Mouse (Mus musculus): Measurements from ENCODE around the gene Abr. TPM values are rescaled to one million over a fixed set of nuclear protein-coding genes. Genes with fewer than 3 reads are reported as not detected.

Gene Abr
- polyA plus RNA-seq, 1 experiment = 161 TPM

DNA sequence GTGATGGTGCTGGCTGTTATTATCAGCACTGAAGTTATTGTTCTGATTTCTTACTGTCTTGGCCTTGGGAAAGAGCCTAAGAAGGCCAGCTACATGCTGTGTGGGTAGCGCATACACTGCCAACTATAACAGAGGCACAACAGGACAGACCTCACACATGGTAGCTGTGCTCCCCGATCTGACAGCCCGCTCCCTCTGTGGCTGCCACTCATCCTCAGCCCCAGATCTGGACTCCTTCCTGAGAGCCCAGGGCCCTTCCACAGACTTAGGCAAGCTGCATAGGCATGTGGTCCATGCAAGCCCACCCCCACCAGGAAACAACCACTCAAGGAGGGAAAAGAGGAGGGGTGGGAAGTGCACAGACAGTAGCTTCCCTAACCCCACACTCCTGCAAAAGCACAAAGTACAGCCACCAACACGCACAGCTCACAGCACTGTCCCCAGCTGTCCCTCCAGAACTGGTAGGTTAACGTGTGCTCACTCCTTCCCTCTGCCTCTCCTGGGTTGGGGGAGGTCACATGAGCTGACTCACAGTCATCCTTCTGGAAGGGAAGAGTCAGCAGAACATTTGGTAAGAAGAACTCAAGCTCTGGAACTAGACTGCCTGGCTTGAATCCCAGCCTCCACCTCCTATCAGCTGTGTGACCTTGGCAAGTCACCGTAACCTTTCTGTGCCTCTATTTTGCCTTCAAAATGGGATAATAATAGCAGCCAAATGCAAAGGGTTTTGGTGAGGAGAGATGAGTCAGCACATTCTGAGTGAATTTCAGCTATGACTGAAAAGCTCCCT lies 92.6 kb downstream of the Abr start:
- 66% methylated on average over 6 of the region's 6 CpGs for WGBS
- Histone ChIP-seq H3K36me3 (ENCODE audit: control insufficient read depth, insufficient read depth, low read length) (no peaks in the 10 kb centered on the region), H3K4me1 (ENCODE audit: control insufficient read depth, insufficient read depth, insufficient read length, low read length) (peaks cover 1% of the 10 kb centered on the region; the same call in 1 of the 2 replicates), H3K27ac (ENCODE audit: insufficient read depth, low read depth, low read length) (no peak overlapping the region), H3K27me3 (ENCODE audit: control insufficient read depth, insufficient read depth, low read length) (no peaks in the 10 kb centered on the region), H3K4me3 (ENCODE audit: low read depth, low read length) (no peak overlapping the region)
- TF ChIP-seq POLR2A (IDR thresholded peaks at IDR 0.05; ENCODE audit: low read depth, low read length) (no peak), CTCF (IDR thresholded peaks at IDR 0.05; ENCODE audit: extremely low read depth, insufficient read length, insufficient replicate concordance, low read depth, low read length) (no peak)

DNA sequence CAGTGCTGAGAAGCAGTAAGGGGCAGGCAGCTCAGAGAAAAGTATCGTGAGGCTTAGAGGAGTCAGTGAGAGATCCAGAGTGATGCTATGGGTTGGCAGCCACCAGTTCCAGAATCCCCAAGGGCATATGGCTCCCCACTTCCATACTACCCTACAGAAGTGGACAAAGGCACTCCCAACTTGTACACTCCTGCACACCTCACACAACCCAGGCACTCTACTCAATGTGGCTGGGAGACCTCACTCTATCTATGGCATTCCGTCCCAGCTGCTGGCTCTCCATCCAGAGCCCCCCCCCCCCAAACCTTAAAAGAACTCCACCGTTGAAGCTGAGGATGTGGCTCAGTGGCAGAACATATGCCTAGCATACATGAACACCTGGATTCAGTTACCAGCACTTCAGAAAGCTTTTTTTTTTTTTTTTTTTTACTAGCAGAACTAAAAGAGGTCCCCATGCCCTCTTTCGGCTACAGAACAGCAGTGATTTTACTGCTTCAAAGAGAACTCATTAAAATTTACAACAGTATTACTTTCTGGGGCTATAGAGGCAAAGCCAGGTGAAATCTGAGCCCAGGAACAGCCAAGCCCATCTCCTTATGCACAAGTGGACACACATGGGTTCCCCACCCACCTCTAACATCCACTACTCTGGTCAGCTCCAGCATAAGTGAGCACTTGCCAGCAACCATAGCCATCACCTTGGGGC lies 96.3 kb downstream of the Abr start:
- no peaks in the 10 kb centered on the region for H3K36me3 ChIP-seq (ENCODE audit: control insufficient read depth, insufficient read depth, low read length)
- no peak for TF ChIP-seq POLR2A (IDR thresholded peaks at IDR 0.05; ENCODE audit: low read depth, low read length)
- TF ChIP-seq CTCF (IDR thresholded peaks at IDR 0.05; ENCODE audit: extremely low read depth, insufficient read length, insufficient replicate concordance, low read depth, low read length) = no peak
- H3K27ac ChIP-seq (ENCODE audit: insufficient read depth, low read depth, low read length) = no peak overlapping the region
- no peak overlapping the region for H3K4me3 ChIP-seq (ENCODE audit: low read depth, low read length)
- 89% methylated on average over 4 of the region's 4 CpGs for WGBS
- no peaks in the 10 kb centered on the region for H3K27me3 ChIP-seq (ENCODE audit: control insufficient read depth, insufficient read depth, low read length)
- H3K4me1 ChIP-seq (ENCODE audit: control insufficient read depth, insufficient read depth, insufficient read length, low read length) = peaks cover 2% of the 10 kb centered on the region; the same call in 1 of the 2 replicates

DNA sequence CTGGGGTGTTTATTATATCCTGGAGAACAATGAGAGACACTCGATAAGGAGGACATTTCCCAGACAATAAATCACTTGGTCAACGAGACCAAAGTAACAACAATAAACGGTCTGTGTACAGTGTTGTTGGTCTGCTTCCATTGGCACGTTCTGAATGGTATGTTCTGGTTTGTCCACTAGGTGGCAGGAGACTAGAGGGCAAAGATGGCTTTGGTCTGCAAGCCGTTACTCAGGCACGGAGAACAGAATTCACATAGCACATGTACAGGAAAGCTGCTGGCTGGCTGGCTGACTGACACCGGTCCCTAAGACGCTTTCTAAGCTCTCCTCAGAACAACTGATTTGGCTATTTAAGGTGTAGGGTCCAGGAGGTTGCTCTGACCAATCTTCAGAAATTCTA lies 97.2 kb downstream of the Abr start:
- Histone ChIP-seq H3K27me3 (ENCODE audit: control insufficient read depth, insufficient read depth, low read length) (no peaks in the 10 kb centered on the region), H3K4me1 (ENCODE audit: control insufficient read depth, insufficient read depth, insufficient read length, low read length) (peaks cover 2% of the 10 kb centered on the region; the same call in 1 of the 2 replicates), H3K27ac (ENCODE audit: insufficient read depth, low read depth, low read length) (no peak overlapping the region), H3K36me3 (ENCODE audit: control insufficient read depth, insufficient read depth, low read length) (no peaks in the 10 kb centered on the region), H3K4me3 (ENCODE audit: low read depth, low read length) (no peak overlapping the region)
- 5% methylated on average over 8 of the region's 8 CpGs for WGBS
- TF ChIP-seq CTCF (IDR thresholded peaks at IDR 0.05; ENCODE audit: extremely low read depth, insufficient read length, insufficient replicate concordance, low read depth, low read length) = peak; percentile 63; the same call in 1 of the 2 replicates
- TF ChIP-seq POLR2A (IDR thresholded peaks at IDR 0.05; ENCODE audit: low read depth, low read length) = no peak

DNA sequence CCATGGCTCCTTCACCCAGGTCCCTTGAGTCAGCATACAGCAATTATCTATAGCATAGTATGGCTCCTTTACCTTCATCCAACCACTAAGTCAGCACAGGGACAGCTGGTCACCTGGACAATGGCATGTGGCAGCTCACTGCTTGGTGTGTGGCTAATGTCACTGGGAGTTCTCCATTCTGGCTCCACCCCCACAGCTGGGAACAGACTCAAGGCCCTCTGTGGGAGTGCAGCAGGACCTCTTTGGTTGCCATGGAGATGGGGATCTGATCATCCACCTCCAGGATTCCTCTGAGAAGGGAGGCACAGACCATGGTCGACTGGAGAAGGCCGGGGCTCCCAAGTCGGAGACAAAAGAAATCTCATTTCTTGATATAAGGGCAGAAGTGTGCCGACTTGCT lies 98.8 kb downstream of the Abr start:
- TF ChIP-seq CTCF (IDR thresholded peaks at IDR 0.05; ENCODE audit: extremely low read depth, insufficient read length, insufficient replicate concordance, low read depth, low read length) = no peak
- TF ChIP-seq POLR2A (IDR thresholded peaks at IDR 0.05; ENCODE audit: low read depth, low read length) = no peak
- H3K36me3 ChIP-seq (ENCODE audit: control insufficient read depth, insufficient read depth, low read length) = no peaks in the 10 kb centered on the region
- no peaks in the 10 kb centered on the region for H3K27me3 ChIP-seq (ENCODE audit: control insufficient read depth, insufficient read depth, low read length)
- no peak overlapping the region for H3K4me3 ChIP-seq (ENCODE audit: low read depth, low read length)
- no peak overlapping the region for H3K27ac ChIP-seq (ENCODE audit: insufficient read depth, low read depth, low read length)
- H3K4me1 ChIP-seq (ENCODE audit: control insufficient read depth, insufficient read depth, insufficient read length, low read length) = peaks cover 2% of the 10 kb centered on the region; the same call in 1 of the 2 replicates
- WGBS = 77% methylated on average over 4 of the region's 4 CpGs

DNA sequence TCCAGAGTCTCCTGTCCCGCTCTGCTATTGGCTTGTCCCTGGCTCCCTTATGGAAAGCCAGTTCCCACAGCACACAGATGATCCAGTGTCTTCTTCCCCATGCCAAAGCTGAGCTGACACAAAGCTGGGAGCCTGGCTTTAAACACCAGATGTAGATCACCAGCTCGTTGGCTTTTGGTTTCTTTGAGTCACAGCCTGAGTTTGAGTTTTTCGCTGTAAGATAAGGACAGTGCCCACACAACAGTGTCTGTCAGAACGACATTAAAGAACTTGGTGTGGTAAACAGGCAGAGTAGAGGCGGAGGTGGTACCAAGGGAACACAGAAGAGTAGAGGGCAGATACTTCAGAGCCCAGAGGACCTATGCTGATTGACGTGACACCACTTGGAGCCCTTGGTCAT lies 101.2 kb downstream of the Abr start:
- H3K36me3 ChIP-seq (ENCODE audit: control insufficient read depth, insufficient read depth, low read length) = no peaks in the 10 kb centered on the region
- no peak overlapping the region for H3K27ac ChIP-seq (ENCODE audit: insufficient read depth, low read depth, low read length)
- H3K27me3 ChIP-seq (ENCODE audit: control insufficient read depth, insufficient read depth, low read length) = no peaks in the 10 kb centered on the region
- TF ChIP-seq CTCF (IDR thresholded peaks at IDR 0.05; ENCODE audit: extremely low read depth, insufficient read length, insufficient replicate concordance, low read depth, low read length) (no peak), POLR2A (IDR thresholded peaks at IDR 0.05; ENCODE audit: low read depth, low read length) (no peak)
- H3K4me3 ChIP-seq (ENCODE audit: low read depth, low read length) = no peak overlapping the region
- WGBS = 85% methylated on average over 6 of the region's 6 CpGs
- H3K4me1 ChIP-seq (ENCODE audit: control insufficient read depth, insufficient read depth, insufficient read length, low read length) = peaks cover 2% of the 10 kb centered on the region; the same call in 1 of the 2 replicates

DNA sequence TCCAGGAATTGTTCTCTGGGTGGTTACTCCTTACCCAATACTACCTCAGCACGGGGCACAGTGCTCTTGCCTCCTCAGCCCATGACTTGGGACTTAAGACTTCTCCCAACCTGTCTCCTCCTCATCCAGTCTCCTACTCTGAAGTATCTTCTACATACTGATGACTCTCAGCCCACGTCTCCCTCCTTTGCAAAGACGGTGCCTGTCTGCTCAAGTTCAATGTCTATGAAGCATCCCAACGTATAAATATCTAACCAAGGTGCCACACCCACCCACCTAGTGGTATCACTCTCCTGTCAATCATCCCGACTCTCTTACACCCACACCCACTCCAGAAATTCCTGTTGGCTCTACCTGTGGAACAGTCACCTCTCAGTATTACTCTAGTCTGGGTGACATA lies 103.5 kb downstream of the Abr start:
- H3K4me3 ChIP-seq (ENCODE audit: low read depth, low read length) = no peak overlapping the region
- 69% methylated on average over 5 of the region's 5 CpGs for WGBS
- H3K4me1 ChIP-seq (ENCODE audit: control insufficient read depth, insufficient read depth, insufficient read length, low read length) = no peaks in the 10 kb centered on the region
- H3K27ac ChIP-seq (ENCODE audit: insufficient read depth, low read depth, low read length) = no peak overlapping the region
- no peaks in the 10 kb centered on the region for H3K27me3 ChIP-seq (ENCODE audit: control insufficient read depth, insufficient read depth, low read length)
- no peaks in the 10 kb centered on the region for H3K36me3 ChIP-seq (ENCODE audit: control insufficient read depth, insufficient read depth, low read length)
- TF ChIP-seq CTCF (IDR thresholded peaks at IDR 0.05; ENCODE audit: extremely low read depth, insufficient read length, insufficient replicate concordance, low read depth, low read length) (no peak), POLR2A (IDR thresholded peaks at IDR 0.05; ENCODE audit: low read depth, low read length) (no peak)

DNA sequence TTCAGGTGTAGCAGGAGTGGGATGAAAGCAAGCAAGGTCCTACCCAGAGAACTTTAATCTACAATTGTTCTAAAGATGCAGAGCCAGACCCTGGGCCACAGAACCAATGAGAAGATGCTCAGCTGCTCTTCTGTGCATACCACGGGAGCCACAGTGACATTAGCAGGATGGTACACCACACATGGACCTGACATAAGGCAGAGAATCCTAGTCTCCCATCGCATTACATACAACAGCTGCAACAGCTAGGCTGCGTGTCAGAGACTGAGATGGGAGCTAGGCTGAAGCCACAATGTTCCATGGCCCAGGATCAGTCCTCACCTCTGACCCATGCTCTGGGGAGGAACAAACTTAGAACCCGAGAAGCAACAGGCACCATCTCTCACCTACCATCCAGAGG lies 104.0 kb downstream of the Abr start:
- Histone ChIP-seq H3K36me3 (ENCODE audit: control insufficient read depth, insufficient read depth, low read length) (no peaks in the 10 kb centered on the region), H3K4me1 (ENCODE audit: control insufficient read depth, insufficient read depth, insufficient read length, low read length) (no peaks in the 10 kb centered on the region), H3K4me3 (ENCODE audit: low read depth, low read length) (no peak overlapping the region), H3K27ac (ENCODE audit: insufficient read depth, low read depth, low read length) (no peak overlapping the region), H3K27me3 (ENCODE audit: control insufficient read depth, insufficient read depth, low read length) (no peaks in the 10 kb centered on the region)
- no peak for TF ChIP-seq CTCF (IDR thresholded peaks at IDR 0.05; ENCODE audit: extremely low read depth, insufficient read length, insufficient replicate concordance, low read depth, low read length)
- no peak for TF ChIP-seq POLR2A (IDR thresholded peaks at IDR 0.05; ENCODE audit: low read depth, low read length)
- whole genome bisulfite sequencing = 83% methylated on average over 4 of the region's 4 CpGs
